Mouse (Mus musculus): ENCODE results near the gene Gpc5. TPM values are rescaled to one million over a fixed set of nuclear protein-coding genes. Genes with fewer than 3 reads are reported as not detected.

Gene Gpc5
- polyA plus RNA-seq, 1 experiment from 2014 or later = 0.20 TPM

GRCm38 (mm10) chr14:115177322-115177836 lies 85.4 kb downstream of the Gpc5 start:
- Histone ChIP-seq H3K36me3 (ENCODE audit: control insufficient read depth, insufficient read depth, low read length) (no peaks in the 10 kb centered on the region), H3K4me2 (ENCODE audit: low read depth) (no peak overlapping the region), H3K9ac (ENCODE audit: low read length) (no peak overlapping the region), H3K4me1 (ENCODE audit: control insufficient read depth, insufficient read depth, low read length) (no peaks in the 10 kb centered on the region), H3K27me3 (ENCODE audit: control insufficient read depth, insufficient read depth, low read length) (no peaks in the 10 kb centered on the region), H3K27ac (ENCODE audit: low read depth, low read length) (no peak overlapping the region), H3K4me3 (ENCODE audit: low read depth, low read length) (no peak overlapping the region), H3K9me3 (ENCODE audit: control insufficient read depth, low read length) (no peaks in the 10 kb centered on the region)
- ATAC-seq (ENCODE audit: insufficient read depth, low FRiP score, low TSS enrichment) (no peak), DNase-seq (ENCODE audit: low spot score) (no peak)
- WGBS = 62% methylated on average over 3 of the region's 3 CpGs

GRCm38 (mm10) chr14:115179925-115180324 lies 87.9 kb downstream of the Gpc5 start:
- H3K4me2 ChIP-seq (ENCODE audit: low read depth) = no peak overlapping the region
- no peak overlapping the region for H3K9ac ChIP-seq (ENCODE audit: low read length)
- H3K4me3 ChIP-seq (ENCODE audit: low read depth, low read length) = no peak overlapping the region
- WGBS = 75% methylated on average over 5 of the region's 5 CpGs
- no peaks in the 10 kb centered on the region for H3K36me3 ChIP-seq (ENCODE audit: control insufficient read depth, insufficient read depth, low read length)
- no peaks in the 10 kb centered on the region for H3K27me3 ChIP-seq (ENCODE audit: control insufficient read depth, insufficient read depth, low read length)
- no peaks in the 10 kb centered on the region for H3K9me3 ChIP-seq (ENCODE audit: control insufficient read depth, low read length)
- no peak overlapping the region for H3K27ac ChIP-seq (ENCODE audit: low read depth, low read length)
- DNase-seq (ENCODE audit: low spot score) (no peak), ATAC-seq (ENCODE audit: insufficient read depth, low FRiP score, low TSS enrichment) (peak; percentile 64; the same call in 1 of the 2 replicates)
- no peaks in the 10 kb centered on the region for H3K4me1 ChIP-seq (ENCODE audit: control insufficient read depth, insufficient read depth, low read length)

GRCm38 (mm10) chr14:115188256-115188655 lies 96.2 kb downstream of the Gpc5 start:
- H3K4me3 ChIP-seq (ENCODE audit: low read depth, low read length) = no peak overlapping the region
- WGBS = 83% methylated on average over 8 of the region's 8 CpGs
- no peaks in the 10 kb centered on the region for H3K27me3 ChIP-seq (ENCODE audit: control insufficient read depth, insufficient read depth, low read length)
- ATAC-seq (ENCODE audit: insufficient read depth, low FRiP score, low TSS enrichment) (no peak), DNase-seq (ENCODE audit: low spot score) (no peak)
- no peak overlapping the region for H3K27ac ChIP-seq (ENCODE audit: low read depth, low read length)
- H3K36me3 ChIP-seq (ENCODE audit: control insufficient read depth, insufficient read depth, low read length) = no peaks in the 10 kb centered on the region
- H3K4me1 ChIP-seq (ENCODE audit: control insufficient read depth, insufficient read depth, low read length) = no peaks in the 10 kb centered on the region
- no peaks in the 10 kb centered on the region for H3K9me3 ChIP-seq (ENCODE audit: control insufficient read depth, low read length)
- H3K9ac ChIP-seq (ENCODE audit: low read length) = no peak overlapping the region
- H3K4me2 ChIP-seq (ENCODE audit: low read depth) = no peak overlapping the region

DNA sequence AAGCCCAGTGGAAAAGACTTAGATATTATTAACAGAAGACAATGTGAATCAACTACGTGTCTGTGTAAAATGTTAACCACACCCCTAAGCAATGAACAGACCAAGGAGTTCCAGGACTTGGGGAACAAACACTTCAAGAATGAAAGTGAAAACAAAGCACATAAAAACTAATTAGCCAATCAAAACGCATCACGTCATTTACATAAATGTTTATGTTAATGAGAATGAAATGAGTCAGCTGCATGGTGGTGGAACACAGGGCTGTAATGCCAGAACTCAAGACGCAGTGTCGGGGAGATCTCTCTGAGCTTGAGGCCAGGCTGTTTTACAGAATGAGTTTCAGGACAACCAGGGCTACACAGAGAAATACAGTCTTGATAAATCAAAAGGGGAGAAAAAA lies 136.1 kb downstream of the Gpc5 start:
- no peak for DNase-seq (ENCODE audit: low spot score)
- no peak for ATAC-seq (ENCODE audit: insufficient read depth, low FRiP score, low TSS enrichment)
- WGBS = 74% methylated on average over 5 of the region's 5 CpGs
- no peaks in the 10 kb centered on the region for H3K36me3 ChIP-seq (ENCODE audit: control insufficient read depth, insufficient read depth, low read length)
- H3K27me3 ChIP-seq (ENCODE audit: control insufficient read depth, insufficient read depth, low read length) = no peaks in the 10 kb centered on the region
- H3K27ac ChIP-seq (ENCODE audit: low read depth, low read length) = no peak overlapping the region
- H3K9ac ChIP-seq (ENCODE audit: low read length) = no peak overlapping the region
- no peaks in the 10 kb centered on the region for H3K4me1 ChIP-seq (ENCODE audit: control insufficient read depth, insufficient read depth, low read length)
- H3K9me3 ChIP-seq (ENCODE audit: control insufficient read depth, low read length) = no peaks in the 10 kb centered on the region
- H3K4me3 ChIP-seq (ENCODE audit: low read depth, low read length) = no peak overlapping the region
- H3K4me2 ChIP-seq (ENCODE audit: low read depth) = no peak overlapping the region

DNA sequence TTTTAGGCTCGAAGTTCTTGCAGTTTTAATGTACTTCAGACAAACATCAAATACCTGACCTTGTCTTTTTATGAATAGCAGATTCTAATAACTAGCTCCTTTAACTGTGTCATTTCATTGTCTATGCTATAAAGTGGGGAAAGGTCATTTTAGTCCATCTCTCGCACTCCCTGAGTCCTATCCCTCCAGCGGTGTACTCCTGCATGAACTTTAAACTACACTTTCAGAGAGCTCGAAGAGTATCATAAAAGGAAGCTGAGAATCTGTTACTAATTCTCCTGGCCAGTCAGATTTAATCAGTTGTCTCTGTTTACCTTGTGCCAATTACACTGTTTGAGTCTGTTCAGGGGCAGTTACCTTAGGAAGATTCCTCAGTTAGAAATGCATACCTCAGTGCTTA lies 144.4 kb downstream of the Gpc5 start:
- Histone ChIP-seq H3K4me3 (ENCODE audit: low read depth, low read length) (no peak overlapping the region), H3K9me3 (ENCODE audit: control insufficient read depth, low read length) (no peaks in the 10 kb centered on the region), H3K27me3 (ENCODE audit: control insufficient read depth, insufficient read depth, low read length) (no peaks in the 10 kb centered on the region), H3K36me3 (ENCODE audit: control insufficient read depth, insufficient read depth, low read length) (no peaks in the 10 kb centered on the region), H3K4me2 (ENCODE audit: low read depth) (no peak overlapping the region), H3K27ac (ENCODE audit: low read depth, low read length) (no peak overlapping the region), H3K9ac (ENCODE audit: low read length) (no peak overlapping the region), H3K4me1 (ENCODE audit: control insufficient read depth, insufficient read depth, low read length) (no peaks in the 10 kb centered on the region)
- 80% methylated on average over 4 of the region's 4 CpGs for WGBS
- no peak for ATAC-seq (ENCODE audit: insufficient read depth, low FRiP score, low TSS enrichment)
- no peak for DNase-seq (ENCODE audit: low spot score)

DNA sequence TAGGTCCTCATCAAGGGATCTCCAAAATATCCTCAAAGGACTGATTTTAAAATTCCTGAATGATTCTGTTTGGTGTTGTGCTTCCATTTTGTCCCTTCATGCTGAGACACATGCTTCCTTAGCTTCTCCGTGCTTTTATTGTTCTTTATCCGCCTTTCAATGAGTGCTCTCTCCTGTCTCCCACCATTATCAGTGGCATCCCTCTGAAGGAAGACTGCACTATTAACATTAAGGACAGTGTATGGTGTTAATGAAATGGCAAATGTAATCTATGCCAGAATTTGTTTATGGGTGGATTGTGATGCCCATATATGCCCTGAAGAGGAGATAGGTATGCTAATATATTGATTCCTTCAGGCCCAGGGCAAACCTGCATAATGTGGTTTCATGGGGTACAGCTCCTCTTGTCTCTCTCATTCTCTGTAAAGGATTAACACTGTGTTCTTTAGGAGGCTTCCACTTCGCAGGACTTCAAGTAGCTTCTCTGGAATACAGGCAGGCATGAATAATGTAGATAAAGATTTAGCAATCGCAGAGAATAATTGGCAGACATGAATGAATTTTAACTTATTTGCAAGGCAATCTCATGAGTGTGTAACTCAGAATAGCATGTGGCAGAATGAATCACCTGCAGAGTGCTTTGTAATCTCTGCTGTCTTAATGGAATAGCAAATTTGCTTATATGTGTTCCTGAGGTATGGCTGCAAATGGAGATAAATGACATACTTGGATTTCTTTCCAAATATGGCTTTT lies 148.8 kb downstream of the Gpc5 start:
- Histone ChIP-seq H3K27ac (ENCODE audit: low read depth, low read length) (no peak overlapping the region), H3K9me3 (ENCODE audit: control insufficient read depth, low read length) (no peaks in the 10 kb centered on the region), H3K4me1 (ENCODE audit: control insufficient read depth, insufficient read depth, low read length) (no peaks in the 10 kb centered on the region), H3K36me3 (ENCODE audit: control insufficient read depth, insufficient read depth, low read length) (no peaks in the 10 kb centered on the region), H3K4me2 (ENCODE audit: low read depth) (no peak overlapping the region), H3K9ac (ENCODE audit: low read length) (no peak overlapping the region), H3K4me3 (ENCODE audit: low read depth, low read length) (no peak overlapping the region), H3K27me3 (ENCODE audit: control insufficient read depth, insufficient read depth, low read length) (no peaks in the 10 kb centered on the region)
- DNase-seq (ENCODE audit: low spot score) (no peak), ATAC-seq (ENCODE audit: insufficient read depth, low FRiP score, low TSS enrichment) (no peak)
- 72% methylated on average over 4 of the region's 4 CpGs for WGBS

DNA sequence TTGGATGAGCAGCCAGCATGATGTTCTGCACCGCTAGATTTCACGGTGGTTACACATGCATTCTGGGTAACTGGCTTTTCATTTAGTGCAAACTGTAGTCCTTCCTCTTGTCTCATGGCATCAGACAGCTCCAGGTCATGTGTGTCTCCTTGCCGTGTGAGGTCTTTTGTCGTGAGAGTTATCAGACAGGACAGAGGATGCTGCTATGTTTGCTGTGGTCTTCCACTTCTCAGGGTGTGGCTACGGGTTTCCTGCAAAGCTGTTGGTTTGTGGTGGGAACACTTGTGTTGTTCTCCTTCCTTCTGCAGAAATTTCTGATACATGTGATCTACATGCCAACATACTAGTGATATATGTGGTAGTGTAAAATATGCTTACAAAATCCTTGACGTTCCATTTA lies 158.5 kb downstream of the Gpc5 start:
- DNase-seq (ENCODE audit: low spot score) (no peak), ATAC-seq (ENCODE audit: insufficient read depth, low FRiP score, low TSS enrichment) (no peak)
- no peak overlapping the region for H3K9ac ChIP-seq (ENCODE audit: low read length)
- H3K4me2 ChIP-seq (ENCODE audit: low read depth) = no peak overlapping the region
- H3K27me3 ChIP-seq (ENCODE audit: control insufficient read depth, insufficient read depth, low read length) = no peaks in the 10 kb centered on the region
- H3K27ac ChIP-seq (ENCODE audit: low read depth, low read length) = no peak overlapping the region
- H3K9me3 ChIP-seq (ENCODE audit: control insufficient read depth, low read length) = no peaks in the 10 kb centered on the region
- WGBS = 94% methylated on average over 6 of the region's 6 CpGs
- no peak overlapping the region for H3K4me3 ChIP-seq (ENCODE audit: low read depth, low read length)
- no peaks in the 10 kb centered on the region for H3K4me1 ChIP-seq (ENCODE audit: control insufficient read depth, insufficient read depth, low read length)
- H3K36me3 ChIP-seq (ENCODE audit: control insufficient read depth, insufficient read depth, low read length) = no peaks in the 10 kb centered on the region

- Histone ChIP-seq H3K27me3 (ENCODE audit: control insufficient read depth, insufficient read depth, low read length) (no peaks in the 10 kb centered on the region), H3K4me3 (ENCODE audit: low read depth, low read length) (no peak overlapping the region), H3K9ac (ENCODE audit: low read length) (no peak overlapping the region), H3K4me1 (ENCODE audit: control insufficient read depth, insufficient read depth, low read length) (no peaks in the 10 kb centered on the region), H3K36me3 (ENCODE audit: control insufficient read depth, insufficient read depth, low read length) (no peaks in the 10 kb centered on the region), H3K27ac (ENCODE audit: low read depth, low read length) (no peak overlapping the region), H3K4me2 (ENCODE audit: low read depth) (no peak overlapping the region), H3K9me3 (ENCODE audit: control insufficient read depth, low read length) (no peaks in the 10 kb centered on the region)
- ATAC-seq (ENCODE audit: insufficient read depth, low FRiP score, low TSS enrichment) (no peak), DNase-seq (ENCODE audit: low spot score) (no peak)
- 76% methylated on average over 5 of the region's 5 CpGs for WGBS
Observed at GRCm38 (mm10) chr14:115251791-115252190, 159.8 kb downstream of the Gpc5 start.

- no peak overlapping the region for H3K9ac ChIP-seq (ENCODE audit: low read length)
- DNase-seq (ENCODE audit: low spot score) (no peak), ATAC-seq (ENCODE audit: insufficient read depth, low FRiP score, low TSS enrichment) (no peak)
- no peaks in the 10 kb centered on the region for H3K36me3 ChIP-seq (ENCODE audit: control insufficient read depth, insufficient read depth, low read length)
- H3K4me3 ChIP-seq (ENCODE audit: low read depth, low read length) = no peak overlapping the region
- no peak overlapping the region for H3K27ac ChIP-seq (ENCODE audit: low read depth, low read length)
- no peak overlapping the region for H3K4me2 ChIP-seq (ENCODE audit: low read depth)
- WGBS = 90% methylated on average over 3 of the region's 3 CpGs
- no peaks in the 10 kb centered on the region for H3K4me1 ChIP-seq (ENCODE audit: control insufficient read depth, insufficient read depth, low read length)
- no peaks in the 10 kb centered on the region for H3K9me3 ChIP-seq (ENCODE audit: control insufficient read depth, low read length)
- H3K27me3 ChIP-seq (ENCODE audit: control insufficient read depth, insufficient read depth, low read length) = no peaks in the 10 kb centered on the region
Observed at GRCm38 (mm10) chr14:115253155-115253554, 161.1 kb downstream of the Gpc5 start.

All from neural tube, embryonic 11.5 days (tissue).